Mouse (Mus musculus): ENCODE measurements around the gene Cd38.

Gene Cd38

GRCm38 (mm10) chr5:43947330-43947977 lies 79.1 kb downstream of the Cd38 start:
- peak; percentile 2 for DNase-seq (ENCODE audit: low spot score)

DNA sequence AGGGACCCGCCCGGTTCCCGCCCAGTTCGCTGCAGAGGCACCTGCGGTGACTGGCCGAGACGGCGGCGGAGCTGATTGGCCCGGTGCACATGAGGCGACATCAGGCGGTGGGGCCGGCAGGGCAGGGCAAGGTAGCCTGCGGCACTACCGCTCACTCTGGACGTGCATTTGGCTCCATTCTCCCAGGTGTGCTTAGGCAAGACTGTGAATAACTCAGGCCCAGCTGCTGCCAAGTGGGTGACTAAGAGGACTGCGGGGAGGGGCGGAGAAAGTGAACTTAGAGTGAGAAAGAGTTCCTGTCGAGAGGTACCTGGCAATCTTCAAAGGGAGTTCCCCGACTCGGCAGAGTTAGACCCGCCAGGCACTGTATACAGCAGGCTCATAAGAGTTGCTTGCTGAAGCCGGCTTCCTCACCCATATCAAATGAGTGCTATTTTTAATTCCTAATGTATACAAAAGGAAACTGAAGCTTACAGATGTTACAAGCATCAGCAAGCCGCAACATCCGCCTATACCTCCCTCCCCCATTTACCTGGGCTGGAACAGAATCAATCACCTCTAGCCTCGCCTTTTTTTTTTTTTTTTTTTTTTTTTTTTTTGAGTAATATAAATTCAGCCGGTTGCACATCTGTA lies 79.9 kb downstream of the Cd38 start:
- DNase-seq (ENCODE audit: low spot score), result peak; percentile 75

- DNase-seq (ENCODE audit: low spot score), result peak; percentile 20
Measured at GRCm38 (mm10) chr5:43948748-43949275, 80.5 kb downstream of the Cd38 start.

DNA sequence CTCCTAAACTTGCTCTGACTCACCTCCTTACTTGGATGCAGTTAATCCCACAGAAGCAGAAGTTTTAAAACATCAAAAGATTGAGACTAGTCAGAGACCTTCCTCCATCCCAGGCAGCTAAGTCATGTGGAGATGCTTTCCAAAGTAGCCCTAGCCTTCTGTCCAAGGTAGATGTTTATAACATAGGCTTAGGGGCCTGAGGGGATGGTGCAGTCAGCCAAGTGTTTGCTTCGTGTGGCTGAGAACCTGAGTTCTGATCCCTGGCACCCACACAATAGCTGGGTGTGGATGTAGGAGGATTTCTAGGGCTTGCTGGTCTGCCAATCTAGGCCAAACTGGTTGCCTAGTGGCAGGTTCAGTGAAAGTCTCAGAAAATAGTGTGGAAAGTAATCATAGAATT lies 84.9 kb downstream of the Cd38 start:
- no peak for DNase-seq (ENCODE audit: low spot score)

GRCm38 (mm10) chr5:43959884-43960440 lies 91.6 kb downstream of the Cd38 start:
- no peak for DNase-seq (ENCODE audit: low spot score)

GRCm38 (mm10) chr5:43961056-43961455 lies 92.7 kb downstream of the Cd38 start:
- DNase-seq (ENCODE audit: low spot score), result no peak

Measured in yolk sac, embryonic 10.5 days (tissue).